Mouse (Mus musculus) neural tube, embryonic 11.5 days (tissue): ENCODE results near the gene Fra10ac1. TPM values are rescaled to one million over a fixed set of nuclear protein-coding genes. Genes with fewer than 3 reads are reported as not detected.

Experiments used
- ATAC-seq: fragments of 200-750 bp; cut with Nextera tagmentation; 2 replicates; pipeline ENCODE4 v1.8.0; 2017; ENCODE audit warnings: moderate number of reproducible peaks, mild to moderate bottlenecking, moderate TSS enrichment, moderate library complexity; ENCODE audit not compliant: insufficient read depth, low FRiP score, low TSS enrichment
- DNase-seq: peaks from one replicate; pipeline ENCODE4 v3.0.0-alpha.2; 2015; ENCODE audit warnings: low spot score
- H3K27ac ChIP-seq: fragments of 300-500 bp; sonication (generic); 2 replicates; pipeline ENCODE4 v1.5.1; 2014; ENCODE audit warnings: low read depth, mild to moderate bottlenecking, low read length
- H3K27me3 ChIP-seq: fragments of 300-500 bp; sonication (generic); 2 replicates; pipeline ENCODE4 v1.6.1; 2014; ENCODE audit warnings: mild to moderate bottlenecking, low read length, mixed read lengths; ENCODE audit not compliant: control insufficient read depth, insufficient read depth
- H3K36me3 ChIP-seq: fragments of 300-500 bp; sonication (generic); 2 replicates; pipeline ENCODE4 v1.6.1; 2014; ENCODE audit warnings: mild to moderate bottlenecking, low read length, moderate library complexity, mixed read lengths; ENCODE audit not compliant: control insufficient read depth, insufficient read depth
- H3K4me1 ChIP-seq: fragments of 300-500 bp; sonication (generic); 2 replicates; pipeline ENCODE4 v1.6.1; 2014; ENCODE audit warnings: low read length, mixed read lengths; ENCODE audit not compliant: control insufficient read depth, insufficient read depth
- H3K4me2 ChIP-seq: fragments of 300-500 bp; sonication (generic); 2 replicates; pipeline ENCODE4 v1.6.1; 2014; ENCODE audit warnings: low read depth, mild to moderate bottlenecking, moderate library complexity
- H3K4me3 ChIP-seq: fragments of 300-500 bp; sonication (generic); 2 replicates; pipeline ENCODE4 v1.5.1; 2014; ENCODE audit warnings: low read depth, low read length
- H3K9ac ChIP-seq: fragments of 300-500 bp; sonication (generic); 2 replicates; pipeline ENCODE4 v1.6.1; 2014; ENCODE audit warnings: mild to moderate bottlenecking, low read length
- H3K9me3 ChIP-seq: fragments of 300-500 bp; sonication (generic); 2 replicates; pipeline ENCODE4 v1.6.1; 2016; ENCODE audit warnings: low read length; ENCODE audit not compliant: control insufficient read depth
- WGBS: fragments of 180-500 bp; shearing (Covaris S2); extraction: QIAGEN DNeasy Blood & Tissue Kit; methylation state at CpG from one replicate; pipeline ENCODE4 v1.1.7; 2014; 5-methylcytosine and 5-hydroxymethylcytosine counted together
- polyA plus RNA-seq: library from polyadenylated mRNA; unstranded; fragments of >200 nt; fragmentation: Nextera tagmentation; extraction: Ambion mirVana; gene quantifications from 2 replicates; pipeline ENCODE4 v1.2.1, GENCODE M21; 2014

Gene Fra10ac1
- polyA plus RNA-seq, 1 experiment from 2014 or later = 38.5 TPM

GRCm38 (mm10) chr19:38161648-38162354 lies 62.2 kb downstream of the Fra10ac1 start:
- Histone ChIP-seq H3K4me3 (no peak overlapping the region), H3K9me3 (no peaks in the 10 kb centered on the region), H3K9ac (no peak overlapping the region), H3K4me2 (no peak overlapping the region), H3K27me3 (no peaks in the 10 kb centered on the region), H3K36me3 (no peaks in the 10 kb centered on the region), H3K4me1 (no peaks in the 10 kb centered on the region), H3K27ac (no peak overlapping the region)
- WGBS = 94% methylated on average over 21 of the region's 21 CpGs
- no peak for DNase-seq
- no peak for ATAC-seq

- DNase-seq (no peak), ATAC-seq (no peak)
- Histone ChIP-seq H3K9ac (no peak overlapping the region), H3K4me3 (no peak overlapping the region), H3K27ac (no peak overlapping the region), H3K9me3 (no peaks in the 10 kb centered on the region), H3K4me1 (no peaks in the 10 kb centered on the region), H3K36me3 (no peaks in the 10 kb centered on the region), H3K27me3 (no peaks in the 10 kb centered on the region), H3K4me2 (no peak overlapping the region)
- 93% methylated on average over 1 of the region's 1 CpGs for WGBS
Observed at GRCm38 (mm10) chr19:38156243-38156642, 67.7 kb downstream of the Fra10ac1 start.

GRCm38 (mm10) chr19:38143540-38144271 lies 80.2 kb downstream of the Fra10ac1 start:
- no peak for ATAC-seq
- H3K4me3 ChIP-seq = no peak overlapping the region
- no peaks in the 10 kb centered on the region for H3K27me3 ChIP-seq
- no peaks in the 10 kb centered on the region for H3K9me3 ChIP-seq
- WGBS = 77% methylated on average over 4 of the region's 4 CpGs
- H3K4me2 ChIP-seq = no peak overlapping the region
- H3K27ac ChIP-seq = no peak overlapping the region
- DNase-seq = no peak
- no peak overlapping the region for H3K9ac ChIP-seq
- no peaks in the 10 kb centered on the region for H3K4me1 ChIP-seq
- no peaks in the 10 kb centered on the region for H3K36me3 ChIP-seq

Other genes starting within 250 kb of the Fra10ac1 start
- 2.1 and 3.2 TPM in 2 replicates for gene Myof, start 180.6 kb downstream of the Fra10ac1 start, polyA plus RNA-seq
- 40.8 and 44.6 TPM in 2 replicates for gene Cep55, start 169.1 kb downstream of the Fra10ac1 start, polyA plus RNA-seq
- gene Ffar4, start 127.1 kb downstream of the Fra10ac1 start, polyA plus RNA-seq = not detected in 2 replicates
- gene Rbp4, start 98.9 kb downstream of the Fra10ac1 start, polyA plus RNA-seq = 2.1 and 3.2 TPM in 2 replicates
- gene Pde6c, start 91.4 kb downstream of the Fra10ac1 start, polyA plus RNA-seq = not detected in 2 replicates
- 0.40 and 0.70 TPM in 2 replicates for gene Lgi1, start 40.4 kb upstream of the Fra10ac1 start, polyA plus RNA-seq
- gene Slc35g1, start 171.8 kb upstream of the Fra10ac1 start, polyA plus RNA-seq = 4.2 and 4.3 TPM in 2 replicates